Mouse (Mus musculus): ENCODE data around the gene Ppp1r16b.

Gene Ppp1r16b

DNA sequence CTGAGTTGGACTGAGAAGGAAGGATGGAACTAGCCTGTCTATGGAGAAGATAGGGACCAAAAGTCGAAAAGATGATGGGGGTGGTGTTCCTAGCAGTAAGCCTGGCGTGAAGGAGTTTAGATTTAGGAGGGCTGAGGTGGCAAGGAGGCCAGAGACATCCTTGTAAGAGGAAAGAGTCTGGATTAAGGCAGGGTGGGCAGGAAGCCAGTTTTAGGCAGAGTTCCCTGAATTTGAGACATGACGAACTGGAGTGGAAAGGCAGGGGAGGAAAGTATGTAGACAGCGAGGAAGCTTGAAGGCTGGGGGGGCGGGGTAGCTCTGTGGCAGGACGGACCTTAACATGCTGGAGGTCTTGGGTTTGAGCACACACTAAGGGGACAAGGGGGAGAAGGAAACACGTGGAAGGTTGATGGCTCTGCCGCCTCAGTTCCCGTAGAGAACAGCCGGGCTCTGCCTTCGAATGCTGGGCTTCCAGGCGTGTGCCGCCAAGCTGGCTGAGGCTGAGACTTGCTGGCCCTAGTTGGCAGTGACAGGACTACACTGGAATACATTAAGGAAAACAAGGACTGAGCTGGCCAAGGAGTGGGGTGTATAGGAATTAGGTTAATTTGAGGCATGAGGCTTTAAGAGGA is 105.0 kb downstream of the Ppp1r16b start:
- DNase-seq (ENCODE audit: low spot score) = no peak

DNA sequence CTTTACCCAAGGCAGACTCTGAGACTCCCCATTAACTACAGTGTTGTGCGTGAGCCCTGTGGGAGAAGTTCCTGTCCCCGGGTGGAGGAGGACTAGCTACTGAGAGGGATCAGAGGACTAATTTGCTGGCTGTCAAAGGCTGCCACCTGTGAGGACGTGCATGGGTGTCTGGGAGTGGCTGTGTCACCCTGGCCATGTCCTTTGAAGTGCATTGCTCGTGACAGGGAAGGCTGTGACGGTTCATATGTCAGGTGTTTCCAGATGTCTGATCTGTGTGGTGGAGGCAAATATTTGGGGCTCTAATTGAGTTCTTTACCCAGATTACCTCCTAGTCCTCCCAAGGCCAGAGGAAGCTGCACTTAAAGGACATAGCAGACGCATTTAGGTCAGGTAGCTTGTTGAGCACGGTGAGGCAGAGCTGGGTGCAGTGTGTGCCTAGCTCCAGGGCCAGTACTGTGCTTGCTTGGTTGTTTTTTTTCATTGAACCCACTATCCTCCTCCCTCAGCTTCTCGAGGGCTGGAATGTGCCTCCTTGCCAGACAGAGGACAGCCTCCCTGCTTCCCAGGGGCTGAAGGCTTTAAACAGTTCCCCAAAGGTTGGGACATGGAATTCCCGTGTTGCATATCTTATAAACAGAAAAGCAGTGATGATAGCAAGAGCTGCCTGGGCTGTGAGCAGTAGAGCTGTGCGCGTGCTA is 106.0 kb downstream of the Ppp1r16b start:
- no peak for DNase-seq (ENCODE audit: low spot score)

DNA sequence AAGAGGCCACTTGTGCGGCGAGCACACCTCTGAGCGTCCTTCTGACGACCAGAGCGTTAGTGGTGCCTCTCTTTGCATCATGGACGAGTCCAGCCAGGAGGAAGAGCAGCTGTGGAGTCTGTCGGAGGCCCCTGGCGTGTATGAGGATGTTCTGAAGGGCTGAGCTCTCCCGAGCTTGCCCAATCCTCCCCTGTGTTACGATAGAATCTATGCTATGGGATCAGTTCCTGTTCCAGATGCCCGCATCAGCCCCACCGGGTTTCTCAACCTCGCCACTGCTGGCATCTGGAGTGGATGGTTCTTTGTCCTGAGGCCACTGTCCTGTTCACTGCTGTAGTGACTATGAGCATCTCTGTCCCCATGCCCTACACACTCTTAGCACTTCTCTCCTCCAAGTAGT is 107.6 kb downstream of the Ppp1r16b start:
- DNase-seq (ENCODE audit: low spot score) = no peak

DNA sequence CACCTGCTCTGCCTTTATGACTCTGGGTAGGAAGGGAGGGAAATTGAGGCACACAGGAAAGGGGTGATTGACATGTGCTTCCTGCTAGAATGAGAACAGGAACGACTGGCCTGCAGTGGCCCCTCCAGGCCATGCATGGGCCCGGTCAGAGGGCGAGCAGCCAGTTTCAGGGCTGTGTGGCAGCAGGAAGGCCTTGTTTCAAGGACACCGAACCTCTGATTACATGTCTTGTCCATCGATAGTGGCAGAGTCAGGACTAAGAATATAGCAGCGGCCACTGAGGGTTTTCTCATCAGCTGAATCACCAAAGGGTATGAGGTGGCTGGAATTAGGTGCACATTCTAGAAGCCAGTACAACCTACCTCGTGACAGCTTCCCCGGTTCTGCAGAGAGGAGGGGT is 109.7 kb downstream of the Ppp1r16b start:
- no peak for DNase-seq (ENCODE audit: low spot score)

DNA sequence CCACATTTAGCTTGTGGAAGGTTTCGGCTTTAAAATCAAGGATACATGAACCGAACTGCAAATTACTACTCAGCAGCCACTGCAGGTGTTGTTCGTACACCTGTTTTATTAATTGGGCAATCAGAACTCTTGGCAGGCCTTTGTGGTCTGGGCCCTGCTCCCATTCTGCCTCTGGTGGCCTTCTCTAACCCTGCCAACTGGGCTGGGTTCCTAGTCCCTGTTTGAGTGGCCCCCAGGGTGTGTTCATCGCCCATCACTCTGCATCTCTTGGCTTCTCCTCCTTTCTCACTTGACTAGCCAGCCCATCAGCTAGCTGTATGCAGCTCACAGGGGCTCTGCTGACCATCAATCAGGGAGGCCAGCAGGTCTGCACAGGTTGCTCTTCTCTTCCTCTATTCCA is 111.5 kb downstream of the Ppp1r16b start:
- no peak for DNase-seq (ENCODE audit: low spot score)

DNA sequence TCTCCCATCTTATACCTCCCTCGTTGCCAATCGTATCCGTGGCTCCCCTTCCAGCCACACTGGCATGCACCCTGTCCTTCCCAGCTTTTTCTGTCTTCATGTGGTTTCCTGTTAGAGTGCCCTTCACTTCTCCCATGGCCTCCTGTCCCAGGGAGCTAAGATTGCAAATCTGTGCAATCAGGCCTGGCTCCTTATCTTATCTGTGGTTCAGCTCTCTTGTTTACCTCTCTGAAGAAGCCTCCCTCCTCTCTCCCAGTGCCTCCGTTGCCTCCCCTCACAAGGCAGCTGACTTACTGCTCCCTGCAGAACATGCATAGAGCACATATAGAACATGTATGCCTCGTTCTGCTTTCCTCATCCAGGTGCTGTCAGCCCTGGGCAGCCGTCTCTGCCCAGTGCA is 112.3 kb downstream of the Ppp1r16b start:
- DNase-seq (ENCODE audit: low spot score) = peak; percentile 86

DNA sequence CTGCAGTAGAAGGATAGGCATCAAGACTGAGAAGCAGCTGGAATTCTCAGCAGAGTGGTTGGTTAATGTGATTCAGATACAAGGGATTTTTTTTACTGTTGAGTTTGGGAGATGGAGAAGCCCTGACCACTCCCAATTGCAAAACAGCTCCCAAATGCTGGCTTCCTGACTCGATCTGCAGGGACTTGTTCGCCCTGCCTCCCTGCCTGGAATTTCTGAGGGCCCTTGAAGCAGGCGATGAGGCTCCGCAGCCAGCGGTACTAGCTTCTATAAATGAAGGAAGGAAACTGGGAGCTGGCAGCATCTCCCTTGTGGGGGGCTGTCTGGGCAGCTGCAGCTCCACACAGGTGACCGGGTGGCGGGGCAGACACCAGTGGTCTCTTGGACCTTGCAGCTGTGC is 113.2 kb downstream of the Ppp1r16b start:
- DNase-seq (ENCODE audit: low spot score) = no peak

DNA sequence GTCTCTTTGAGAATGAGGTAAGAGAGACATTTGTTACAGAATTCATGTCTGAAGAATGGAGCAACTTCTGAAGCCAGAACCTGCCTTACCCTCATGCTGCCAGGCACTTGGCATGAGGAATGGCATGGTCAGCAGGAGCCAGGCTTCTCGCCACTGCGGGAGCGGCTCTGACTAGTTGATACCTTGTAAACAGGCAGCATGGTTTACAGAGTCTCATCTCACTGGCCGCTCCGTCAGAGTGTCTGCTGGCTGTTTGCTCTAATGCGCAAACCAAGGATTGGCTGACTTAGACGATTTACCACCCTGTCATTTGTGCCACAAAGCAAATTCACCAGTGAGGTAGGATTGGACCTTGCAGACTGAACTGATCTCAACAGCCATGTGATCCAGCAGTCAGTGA is 115.9 kb downstream of the Ppp1r16b start:
- no peak for DNase-seq (ENCODE audit: low spot score)

DNA sequence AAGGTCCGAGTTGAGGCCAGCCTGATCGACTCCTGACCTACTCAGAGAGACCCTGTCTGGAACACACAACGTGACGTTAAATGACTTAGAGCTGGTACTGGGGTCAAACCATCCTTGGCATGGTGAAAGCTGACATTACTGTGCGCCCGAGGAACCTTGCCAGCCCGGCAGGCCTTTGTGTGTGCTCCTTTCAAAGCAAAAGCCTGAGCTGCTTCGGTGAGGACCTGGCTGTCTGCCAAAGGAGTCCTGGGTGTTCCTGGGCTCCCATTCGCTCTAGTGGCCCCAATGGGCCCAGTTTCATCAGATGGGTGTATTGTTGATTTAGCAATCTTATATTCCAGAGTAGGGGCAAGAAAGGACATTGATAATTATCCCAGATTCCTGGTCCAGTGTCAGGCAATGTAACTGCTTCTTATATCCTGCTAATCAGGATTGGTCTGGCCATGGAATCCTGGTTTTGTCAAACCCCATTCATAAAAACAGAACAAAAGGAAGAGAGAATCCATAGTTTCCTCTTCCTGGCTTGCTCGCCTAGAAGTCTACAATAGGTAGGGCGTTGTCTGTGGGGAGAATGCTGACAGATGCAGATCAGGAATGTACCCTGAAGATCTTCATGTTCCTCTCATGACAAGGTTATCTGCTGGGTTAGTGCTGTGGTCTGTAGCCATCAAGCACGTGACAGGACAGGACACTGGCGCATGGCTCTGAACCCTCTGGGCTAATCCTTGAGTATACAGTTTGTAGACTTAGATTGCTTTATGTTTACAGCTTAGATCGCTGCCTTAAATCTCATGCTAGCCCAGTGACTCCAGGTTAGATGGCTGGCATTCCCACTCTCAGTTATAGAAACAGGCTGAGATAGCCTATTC is 122.0 kb downstream of the Ppp1r16b start:
- peak; percentile 62 for DNase-seq (ENCODE audit: low spot score)

DNA sequence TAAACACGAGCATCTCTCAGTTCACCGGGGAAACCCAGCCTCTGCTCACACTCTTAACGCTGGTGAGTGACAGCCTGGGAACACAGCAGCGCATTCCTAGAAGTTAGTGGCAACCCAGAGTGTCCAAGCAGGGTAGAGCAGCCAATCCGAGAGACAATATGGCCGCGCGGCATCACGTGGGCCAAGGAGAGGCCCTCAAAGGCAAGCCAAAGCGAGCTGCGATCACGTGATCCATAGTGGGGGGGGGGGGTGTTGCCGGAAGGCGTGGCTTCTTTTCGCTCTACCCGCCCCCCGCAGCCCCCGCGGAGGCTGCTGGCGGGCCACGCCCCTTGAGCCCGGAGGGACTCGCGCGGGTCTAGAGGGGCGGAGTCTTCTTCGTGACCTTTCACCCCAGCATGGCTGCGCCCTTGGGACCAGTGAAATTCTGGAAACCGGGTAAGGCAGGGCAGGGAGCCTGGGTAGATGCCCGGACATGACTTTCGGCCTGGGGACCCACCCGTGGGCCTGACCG is 129.4 kb downstream of the Ppp1r16b start, which contains the start of gene Dhx35:
TSS of gene Dhx35 (plus strand) at position 314 of the 511 bp plus-strand sequence.
- DNase-seq (ENCODE audit: low spot score) = peak; percentile 98

DNA sequence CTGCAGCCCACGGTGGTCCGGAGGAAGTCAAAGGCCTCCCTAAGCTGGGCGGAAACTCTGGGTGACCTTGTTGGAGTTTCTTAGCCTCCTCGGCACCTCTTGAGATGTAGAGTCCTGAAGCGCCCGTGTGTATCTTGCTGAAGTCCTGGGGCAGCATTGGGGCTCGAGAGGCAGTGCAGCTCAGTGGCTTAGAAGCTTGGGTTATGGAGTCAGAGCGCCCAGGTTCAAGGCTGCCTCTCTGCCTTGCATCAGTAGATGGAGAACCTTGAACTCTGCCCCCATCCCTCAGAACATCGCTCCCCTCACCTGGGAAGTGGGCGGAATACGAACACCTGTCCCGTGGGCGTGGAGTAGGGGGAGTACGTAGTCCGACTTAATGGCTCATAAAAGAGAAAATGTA is 129.8 kb downstream of the Ppp1r16b start:
- no peak for DNase-seq (ENCODE audit: low spot score)

DNA sequence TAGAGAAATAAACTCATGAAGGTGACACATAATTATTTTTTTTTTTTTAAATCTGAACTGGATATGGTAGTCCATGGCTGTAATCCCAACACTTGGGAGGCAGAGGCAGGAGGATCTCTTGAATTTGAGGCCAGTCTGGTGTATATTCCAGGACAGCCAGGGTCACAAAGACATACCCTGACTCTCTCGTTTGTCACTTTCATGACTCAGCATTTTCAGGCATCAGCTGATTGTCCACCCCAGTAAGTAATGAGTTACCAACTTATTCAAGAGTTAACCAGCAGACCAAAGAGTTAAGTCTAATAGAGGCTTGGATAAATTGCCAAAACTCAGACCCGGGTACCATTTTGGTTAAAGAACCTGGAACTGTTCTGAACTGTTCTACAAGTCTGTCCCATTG is 130.7 kb downstream of the Ppp1r16b start:
- no peak for DNase-seq (ENCODE audit: low spot score)

DNA sequence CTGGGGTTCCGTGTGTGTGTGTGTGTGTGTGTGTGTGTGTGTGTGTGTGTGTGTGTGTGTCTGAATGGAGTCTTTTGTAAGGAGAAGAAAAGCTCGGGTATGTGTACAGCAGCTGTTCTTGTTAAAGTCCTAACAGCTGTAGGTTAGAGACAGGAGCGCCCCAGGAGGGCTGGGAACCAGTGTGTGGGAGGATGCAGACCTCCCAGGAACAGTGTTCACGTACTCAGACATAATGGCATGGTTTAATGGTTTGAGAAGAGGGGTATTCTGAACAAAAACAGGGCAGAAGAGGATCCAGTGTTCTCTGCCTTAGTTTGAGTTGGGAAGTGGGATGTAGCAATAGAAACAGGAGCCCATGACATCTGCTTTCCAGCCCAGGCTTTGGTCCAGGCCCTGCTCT is 134.1 kb downstream of the Ppp1r16b start:
- no peak for DNase-seq (ENCODE audit: low spot score)

DNA sequence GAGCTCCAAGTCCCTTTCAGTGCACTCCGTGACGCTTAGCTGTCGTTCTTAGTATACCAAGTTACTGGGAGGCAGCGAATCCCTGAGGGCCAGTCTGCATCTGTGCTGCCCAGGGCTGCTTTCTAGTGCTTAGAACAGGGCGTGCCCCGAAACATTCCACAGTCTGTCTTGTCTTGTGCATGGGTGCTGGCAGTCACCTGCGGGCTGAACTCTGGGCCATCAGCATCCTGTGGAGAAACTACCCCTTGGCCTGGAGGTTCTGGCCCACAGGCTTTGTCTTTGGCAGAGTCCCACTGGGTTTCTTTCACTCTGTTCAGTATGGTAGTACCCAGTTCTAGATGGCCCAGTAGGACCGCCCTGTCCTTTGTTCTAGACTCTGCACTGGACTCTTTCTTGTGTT is 135.6 kb downstream of the Ppp1r16b start:
- DNase-seq (ENCODE audit: low spot score) = no peak

DNA sequence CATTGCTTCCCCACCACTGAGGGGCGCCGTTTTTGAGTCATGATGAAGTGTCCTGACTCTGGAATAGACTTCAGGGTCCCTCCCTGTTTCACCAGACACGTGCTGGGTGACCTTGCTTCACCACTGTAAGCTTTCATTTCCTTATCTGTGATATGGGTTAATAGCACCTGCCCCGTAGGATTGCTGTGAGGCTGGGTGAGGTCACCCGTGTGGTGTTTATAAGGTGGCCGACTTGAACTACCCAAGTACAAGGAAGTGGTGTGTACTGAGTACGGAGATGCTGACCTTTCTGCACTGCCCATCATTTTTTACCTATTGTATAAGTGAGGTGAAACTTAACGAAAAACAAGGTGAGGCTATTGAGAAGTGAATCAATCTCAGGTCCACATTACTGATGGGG is 138.4 kb downstream of the Ppp1r16b start:
- no peak for DNase-seq (ENCODE audit: low spot score)

DNA sequence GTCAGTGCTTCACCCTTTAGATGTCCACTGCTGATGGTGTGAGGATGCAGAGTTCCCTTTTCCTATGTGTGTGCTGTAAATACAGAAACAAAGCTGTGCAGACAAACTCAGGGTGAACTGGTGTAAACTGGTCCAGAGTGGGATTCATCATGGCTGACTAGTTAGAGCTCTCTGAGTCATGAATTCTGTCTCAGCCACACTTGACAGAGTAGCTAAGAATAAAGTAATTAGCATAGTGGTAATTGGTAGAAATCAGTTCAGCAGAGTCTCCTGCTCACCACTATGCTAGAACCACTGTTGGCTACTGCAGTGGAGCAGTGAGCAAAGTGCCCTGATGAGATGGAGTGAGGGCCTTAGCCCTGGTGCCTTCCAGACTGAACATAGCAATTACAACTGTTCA is 150.5 kb downstream of the Ppp1r16b start:
- no peak for DNase-seq (ENCODE audit: low spot score)
